Mouse (Mus musculus): ENCODE results near the gene 1700024P04Rik.
"Not testable (repeated sequence)": the region's sequence is repeated elsewhere in the genome, so short reads cannot be mapped to it uniquely, and the experiment has no call there.

Gene 1700024P04Rik

GRCm38 (mm10) chr13:98984465-98984864 lies at the start of gene 1700024P04Rik:
Gene 1700024P04Rik, minus strand, starts transcription at chr13:98984565.
- DNase-seq (ENCODE audit: inconsistent age in 2 of 2, low spot score in 1 of 2) = no peak

GRCm38 (mm10) chr13:99031223-99032216 lies 47.2 kb upstream of the 1700024P04Rik start:
- DNase-seq (ENCODE audit: inconsistent age in 2 of 2, low spot score in 1 of 2) = no peak

- DNase-seq (ENCODE audit: inconsistent age in 2 of 2, low spot score in 1 of 2) = peak; percentile 66 to 77
These were observed 46.3 kb upstream of the 1700024P04Rik start for GRCm38 (mm10) chr13:99030579-99031200.

DNA sequence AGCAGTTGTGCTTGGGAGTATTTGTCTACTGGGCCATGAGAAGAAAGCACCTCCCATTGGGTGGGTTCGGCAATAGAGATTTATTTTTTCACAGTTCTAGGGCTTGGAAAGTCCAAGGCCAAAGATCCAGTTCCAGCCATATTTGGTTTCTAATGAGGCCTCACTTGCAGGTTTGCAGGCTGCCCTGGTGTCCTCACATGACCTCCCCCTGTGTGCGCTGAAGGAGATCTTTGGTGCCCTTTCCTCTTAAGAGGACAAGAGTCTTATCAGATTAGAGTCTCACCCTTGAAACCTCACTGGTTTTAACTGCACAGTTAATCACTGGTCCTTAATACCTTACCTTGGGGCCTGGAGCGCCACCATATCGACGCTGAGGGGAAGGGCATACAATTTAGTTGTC lies 40.9 kb upstream of the 1700024P04Rik start:
- DNase-seq (ENCODE audit: inconsistent age in 2 of 2, low spot score in 1 of 2) = peak; percentile 47 to 74

GRCm38 (mm10) chr13:99022036-99022435 lies 37.7 kb upstream of the 1700024P04Rik start:
- no peak for DNase-seq (ENCODE audit: inconsistent age in 2 of 2, low spot score in 1 of 2)

- DNase-seq (ENCODE audit: inconsistent age in 2 of 2, low spot score in 1 of 2) = no peak
These were observed 36.8 kb upstream of the 1700024P04Rik start for GRCm38 (mm10) chr13:99021181-99021580.

- no peak for DNase-seq (ENCODE audit: inconsistent age in 2 of 2, low spot score in 1 of 2)
These were observed 35.7 kb upstream of the 1700024P04Rik start for GRCm38 (mm10) chr13:99019831-99020669.

DNA sequence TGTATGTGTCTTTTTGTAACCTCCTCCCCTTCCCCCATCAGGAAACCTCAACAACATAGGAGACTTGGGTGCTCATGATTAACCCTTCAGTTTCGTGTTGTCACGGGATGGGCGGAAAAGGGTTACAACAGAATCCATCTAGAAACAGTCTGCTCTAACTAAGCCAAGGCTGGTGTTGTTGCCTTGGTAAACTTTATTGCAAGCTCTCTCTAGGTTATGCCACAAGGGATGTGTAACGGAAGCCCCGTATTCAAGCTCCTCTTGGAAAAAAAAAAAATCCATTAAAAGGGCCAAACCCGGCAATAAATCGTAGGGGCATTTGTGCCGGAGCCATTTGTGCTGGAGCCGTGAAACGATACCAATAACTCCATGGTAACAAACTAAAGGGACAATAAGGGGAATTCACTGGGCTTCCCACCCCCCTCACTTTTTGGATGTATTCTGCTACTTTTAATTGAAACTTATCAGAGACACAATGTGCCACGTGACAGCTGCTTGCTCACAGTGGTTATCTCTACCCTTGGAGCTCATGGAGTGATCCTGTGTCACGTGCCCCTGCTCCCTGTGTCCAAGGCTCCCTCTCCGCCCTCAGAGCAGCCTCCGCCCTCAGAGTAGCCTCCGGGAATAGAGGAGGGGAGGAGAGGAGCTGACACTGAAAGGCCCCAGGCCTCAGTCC lies 34.3 kb upstream of the 1700024P04Rik start:
- peak; percentile 84 to 92 for DNase-seq (ENCODE audit: inconsistent age in 2 of 2, low spot score in 1 of 2)

DNA sequence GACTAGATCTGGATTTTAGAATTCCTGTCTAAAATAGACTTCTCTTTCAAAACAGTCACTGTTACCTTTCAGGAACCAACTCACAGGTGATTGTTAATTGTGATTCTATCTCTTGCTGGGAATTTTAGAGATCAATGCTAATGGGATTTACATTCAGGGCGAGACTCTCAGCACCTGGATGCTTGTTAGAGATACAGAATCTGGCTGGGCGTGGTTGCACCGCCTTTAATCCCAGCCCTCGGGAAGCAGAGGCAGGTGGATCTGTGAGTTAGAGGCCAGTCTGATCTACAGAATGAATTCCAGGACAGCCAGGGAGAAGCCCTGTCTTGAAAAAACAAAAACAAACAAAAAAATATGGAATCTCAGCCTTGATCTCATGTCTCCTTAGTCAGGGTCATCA lies 32.3 kb upstream of the 1700024P04Rik start:
- DNase-seq (ENCODE audit: inconsistent age in 2 of 2, low spot score in 1 of 2) = no peak

DNA sequence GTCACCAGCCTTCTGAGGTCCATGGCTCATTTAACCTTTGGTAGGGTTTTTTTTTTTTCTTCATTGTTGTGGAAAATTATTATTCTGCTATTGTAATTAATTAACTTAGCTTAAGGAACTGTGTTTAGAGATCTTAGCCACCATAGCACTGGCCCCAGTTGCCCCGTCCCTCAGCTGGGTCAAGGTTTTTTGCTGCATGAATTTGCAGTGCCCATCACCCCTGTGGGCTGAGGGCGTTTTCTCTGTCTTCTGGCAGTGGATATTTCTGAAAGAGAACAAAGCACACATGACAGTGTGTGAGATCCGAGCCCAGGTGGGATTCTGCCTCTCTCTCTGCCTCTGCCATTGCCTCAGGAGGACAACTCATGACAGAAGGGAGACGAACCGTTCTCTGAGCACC lies 28.5 kb upstream of the 1700024P04Rik start:
- DNase-seq (ENCODE audit: inconsistent age in 2 of 2, low spot score in 1 of 2) = no peak

GRCm38 (mm10) chr13:99008013-99008412 lies 23.6 kb upstream of the 1700024P04Rik start:
- no peak for DNase-seq (ENCODE audit: inconsistent age in 2 of 2, low spot score in 1 of 2)

GRCm38 (mm10) chr13:99006389-99007099 lies 22.2 kb upstream of the 1700024P04Rik start:
- DNase-seq (ENCODE audit: inconsistent age in 2 of 2, low spot score in 1 of 2) = peak; percentile 79 to 93

GRCm38 (mm10) chr13:99001652-99002051 lies 17.3 kb upstream of the 1700024P04Rik start:
- not testable (repeated sequence) for DNase-seq (ENCODE audit: inconsistent age in 2 of 2, low spot score in 1 of 2)

- DNase-seq (ENCODE audit: inconsistent age in 2 of 2, low spot score in 1 of 2) = no peak
These were observed 12.7 kb upstream of the 1700024P04Rik start for GRCm38 (mm10) chr13:98997025-98997424.

DNA sequence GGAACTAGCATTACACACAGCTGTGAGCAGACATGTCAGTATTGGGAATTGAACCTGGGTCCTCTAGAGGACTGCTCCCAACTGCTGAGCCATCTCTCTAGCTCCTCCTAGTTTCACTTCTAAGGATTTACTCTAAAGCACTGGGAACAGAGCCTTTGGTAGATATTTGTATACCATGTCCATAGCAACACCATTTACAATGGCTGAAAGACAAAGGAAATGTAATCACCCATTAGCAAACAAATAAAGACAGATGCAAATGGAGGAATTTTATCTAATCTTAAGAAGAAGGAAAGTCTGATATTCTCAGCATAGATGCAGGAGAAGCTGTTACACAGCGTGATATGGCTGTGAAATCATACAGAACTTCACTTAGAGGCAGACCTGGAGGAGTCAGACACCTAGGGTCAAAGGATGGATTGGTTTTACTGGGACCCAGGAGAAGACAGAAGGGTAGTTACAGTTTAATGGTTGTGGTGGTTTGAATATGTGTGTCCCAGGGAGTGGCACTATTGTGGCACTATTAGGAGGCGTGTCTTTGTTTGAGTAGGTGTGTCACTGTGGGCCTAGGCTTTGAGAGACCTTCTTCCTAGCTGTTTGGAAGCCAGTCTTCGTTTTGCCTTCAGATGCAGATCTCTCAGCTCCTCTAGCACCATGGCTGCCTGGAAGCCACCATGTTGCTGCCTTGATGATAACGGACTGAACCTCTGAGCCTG lies 7.1 kb downstream of the 1700024P04Rik start:
- DNase-seq (ENCODE audit: inconsistent age in 2 of 2, low spot score in 1 of 2) = no peak

DNA sequence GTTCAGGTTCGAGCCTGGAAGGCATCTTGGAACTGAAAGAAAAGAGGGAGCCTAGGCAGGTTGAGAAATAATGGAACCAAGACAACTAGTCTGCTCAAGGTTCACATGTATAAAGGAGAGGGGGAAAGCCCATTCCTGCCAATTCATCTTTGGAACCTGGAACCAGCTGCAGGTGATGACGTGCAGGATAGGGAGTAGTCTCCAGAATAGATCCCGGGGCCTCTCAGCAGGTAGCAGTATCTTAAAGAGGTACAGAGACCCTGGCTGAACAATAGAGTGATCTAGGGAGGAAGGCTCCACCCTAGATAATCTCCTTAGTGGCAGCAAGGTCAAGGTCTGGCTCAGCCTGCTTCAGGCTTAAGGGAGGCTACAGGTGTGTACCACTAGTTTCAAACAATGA lies 8.3 kb downstream of the 1700024P04Rik start:
- DNase-seq (ENCODE audit: inconsistent age in 2 of 2, low spot score in 1 of 2) = not testable (repeated sequence)

GRCm38 (mm10) chr13:98972090-98972489 lies 12.3 kb downstream of the 1700024P04Rik start:
- no peak for DNase-seq (ENCODE audit: inconsistent age in 2 of 2, low spot score in 1 of 2)

DNA sequence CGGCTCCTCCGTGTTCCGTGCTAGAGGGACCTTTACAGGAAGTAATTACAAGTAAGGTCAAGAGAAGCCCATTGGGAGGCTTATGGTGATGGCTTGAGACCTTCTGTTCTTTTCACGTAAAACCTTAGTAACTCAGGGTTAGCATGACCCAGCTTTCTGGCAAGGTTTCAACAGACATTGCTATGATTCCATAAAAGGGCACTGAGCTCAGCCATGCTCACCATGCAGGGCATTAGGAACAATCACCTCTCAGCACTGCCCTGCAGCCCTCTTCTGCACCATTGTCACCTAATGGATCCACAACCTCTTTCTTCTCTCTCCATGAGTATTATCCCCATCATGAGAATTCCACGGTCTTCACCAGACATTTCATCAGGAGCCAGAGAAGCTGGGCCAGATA lies 12.7 kb downstream of the 1700024P04Rik start:
- DNase-seq (ENCODE audit: inconsistent age in 2 of 2, low spot score in 1 of 2) = peak; percentile 45 to 67

DNA sequence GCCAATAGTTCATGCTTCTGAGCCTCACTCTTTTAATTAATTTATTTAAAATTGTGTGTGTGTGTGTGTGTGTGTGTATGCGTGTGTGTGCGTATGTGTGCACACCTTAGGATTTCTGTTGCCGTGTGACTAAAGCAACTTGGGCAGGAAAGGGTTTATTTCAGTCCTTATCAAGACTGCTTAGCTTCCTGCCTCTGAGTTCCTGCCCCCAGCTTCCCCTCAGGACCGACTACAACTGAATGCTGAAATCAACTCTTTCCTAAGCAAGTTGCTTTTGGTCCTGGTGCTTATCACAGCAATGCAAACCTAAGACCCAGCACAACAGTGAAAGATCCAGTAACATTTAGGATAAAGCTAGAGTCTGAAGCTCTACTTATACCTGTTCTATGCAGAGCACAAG lies 15.8 kb downstream of the 1700024P04Rik start:
- no peak for DNase-seq (ENCODE audit: inconsistent age in 2 of 2, low spot score in 1 of 2)
